Mouse (Mus musculus) right cerebral cortex, adult 2 months (tissue): ENCODE data around the gene Ccnh.
A peak's percentile ranks its signal among the peaks of the same experiment; 100 is the strongest.
"Not testable (repeated sequence)": the region's sequence is repeated elsewhere in the genome, so short reads cannot be mapped to it uniquely, and the experiment has no call there.

ENCODE experiments used
- DNase-seq, 2 experiments: peaks; one replicate each; pipeline ENCODE4 v3.0.0; 2021 to 2022; ENCODE audit warnings: low spot score in 2 of 2

Gene Ccnh

DNA sequence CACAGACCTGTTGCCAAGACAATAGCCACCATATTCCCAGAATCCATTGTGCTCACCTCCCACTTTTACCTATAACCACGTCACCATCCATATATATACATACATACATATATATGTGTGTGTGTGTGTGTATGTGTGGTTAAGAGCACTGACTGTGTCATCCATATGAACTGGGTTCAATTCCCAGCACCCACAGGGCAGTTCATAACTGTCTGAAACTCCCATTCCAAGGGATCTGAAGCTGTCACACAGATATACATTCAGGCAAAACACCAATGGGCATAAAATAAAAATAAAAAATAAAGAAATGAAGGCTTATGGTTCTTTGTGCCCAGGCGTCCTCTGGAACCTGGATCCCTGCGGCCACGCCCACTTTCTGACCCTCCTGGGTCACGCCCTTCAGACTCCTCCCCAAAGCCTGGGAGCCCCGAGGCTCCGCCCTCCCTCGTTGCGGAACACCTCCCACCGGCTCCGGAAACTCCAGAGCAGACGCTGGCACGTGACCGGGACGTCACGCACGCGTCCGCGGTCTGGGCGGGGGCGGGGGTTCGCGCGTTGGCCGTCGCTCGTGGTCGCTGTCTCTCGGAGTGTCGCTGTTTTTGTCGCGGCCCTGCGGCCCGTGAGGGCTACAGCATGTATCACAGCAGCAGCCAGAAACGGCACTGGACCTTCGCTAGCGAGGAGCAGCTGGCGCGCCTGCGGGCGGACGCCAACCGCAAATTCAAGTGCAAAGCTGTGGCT lies at the start of gene Ccnh:
Ccnh (plus strand) TSS at position 506 of the 741 bp plus-strand sequence.
- peak; percentile 94 to 95 for DNase-seq

DNA sequence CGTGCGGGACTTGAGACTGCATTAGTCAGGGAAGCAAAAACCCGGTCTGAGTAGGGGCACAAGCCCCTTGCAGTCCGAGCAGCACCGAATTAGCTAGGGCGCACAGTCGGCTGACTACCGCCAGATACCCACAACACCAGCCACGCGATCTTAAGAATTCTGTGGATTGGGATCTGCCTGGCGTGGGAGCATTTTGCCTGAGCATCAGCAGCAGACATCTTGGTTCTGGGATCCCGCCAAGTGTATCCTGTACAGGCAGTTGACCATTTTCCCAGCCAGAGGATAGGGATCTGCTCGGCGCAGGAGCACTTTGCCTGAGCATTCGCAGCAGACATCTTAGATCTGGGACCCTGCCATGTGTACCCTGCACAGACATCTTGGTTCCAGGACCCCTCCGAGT lies 45.8 kb upstream of the Ccnh start:
- not testable (repeated sequence) for DNase-seq

GRCm38 (mm10) chr13:85146471-85146870 lies 42.7 kb upstream of the Ccnh start:
- DNase-seq: no peak

DNA sequence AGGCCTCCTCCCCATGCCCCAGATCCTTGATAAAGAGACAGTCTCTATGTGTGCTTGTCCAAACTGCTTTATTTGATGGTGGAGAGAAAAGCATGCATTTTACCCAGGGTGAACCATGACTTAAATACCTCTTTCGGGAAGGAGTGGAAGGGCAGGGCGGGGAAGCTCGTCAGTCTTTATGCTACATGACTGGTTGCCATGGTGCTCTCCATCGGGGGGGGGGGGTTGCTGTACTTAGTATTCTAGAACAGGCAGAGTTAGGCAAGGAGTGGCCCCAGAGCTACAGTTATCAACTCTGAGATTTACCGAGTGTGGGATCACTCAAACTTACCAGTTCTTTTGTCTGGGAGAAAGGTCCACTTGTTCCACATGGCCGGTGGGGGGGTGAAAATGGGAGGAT lies 34.5 kb upstream of the Ccnh start:
- no peak for DNase-seq

- DNase-seq: no peak
These were observed 29.2 kb upstream of the Ccnh start for GRCm38 (mm10) chr13:85159971-85160370.

DNA sequence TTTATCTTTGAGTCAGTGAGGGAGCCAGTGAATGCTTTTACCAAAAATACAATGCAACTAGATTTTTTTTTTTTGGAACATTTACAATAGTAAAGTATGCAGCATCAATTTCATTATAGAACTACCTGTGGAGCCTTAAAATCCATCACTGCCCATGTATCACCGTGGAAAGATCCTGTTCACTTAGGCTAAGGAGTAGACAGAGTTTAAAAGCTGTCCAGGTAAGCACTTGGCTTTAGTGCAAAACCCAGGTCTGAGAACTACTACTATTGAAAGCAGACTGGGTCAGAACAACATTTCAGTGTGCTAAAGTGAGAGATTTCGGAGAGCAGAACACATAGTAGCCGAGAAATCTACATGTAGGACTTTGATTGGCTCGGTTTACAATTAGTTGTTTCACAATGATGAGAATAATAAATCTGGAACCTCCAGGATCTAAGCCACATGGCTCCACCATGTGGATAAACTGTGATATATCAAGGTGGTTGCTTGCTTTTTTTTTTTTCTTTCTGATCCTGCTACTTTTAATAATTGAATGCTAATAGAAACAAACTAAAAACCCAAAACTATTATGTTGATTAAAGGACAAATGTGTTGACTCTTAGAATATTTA lies 24.6 kb upstream of the Ccnh start:
- DNase-seq: peak; percentile 14 to 29

DNA sequence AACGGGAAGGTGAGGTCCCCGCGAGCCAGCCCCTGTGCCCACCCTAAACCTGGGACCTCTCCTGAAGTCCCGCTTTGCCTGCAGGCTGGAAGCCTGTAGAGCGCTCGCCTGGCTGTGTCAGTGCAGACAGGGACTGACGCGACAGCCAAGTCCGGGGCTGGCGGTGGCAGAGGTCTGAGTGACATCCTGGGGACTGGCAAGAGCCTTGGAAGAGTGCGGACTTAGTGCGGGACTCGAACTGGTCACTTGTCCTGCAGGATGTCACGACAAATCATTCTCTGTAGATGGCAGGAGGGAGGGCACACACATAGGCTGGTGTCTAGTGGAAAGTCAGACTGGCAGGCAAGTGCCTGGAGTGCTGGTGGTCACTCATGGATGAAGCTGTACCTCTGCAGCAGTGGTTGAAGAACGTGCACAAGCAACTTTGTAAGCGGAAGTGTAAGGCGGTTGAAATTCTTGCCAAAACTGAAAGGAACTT lies 475 bp downstream of the Ccnh start:
- DNase-seq: no peak

- no peak for DNase-seq
These were observed 2.0 kb downstream of the Ccnh start for GRCm38 (mm10) chr13:85191253-85191652.

GRCm38 (mm10) chr13:85207493-85207892 lies 18.3 kb downstream of the Ccnh start:
- DNase-seq: no peak

DNA sequence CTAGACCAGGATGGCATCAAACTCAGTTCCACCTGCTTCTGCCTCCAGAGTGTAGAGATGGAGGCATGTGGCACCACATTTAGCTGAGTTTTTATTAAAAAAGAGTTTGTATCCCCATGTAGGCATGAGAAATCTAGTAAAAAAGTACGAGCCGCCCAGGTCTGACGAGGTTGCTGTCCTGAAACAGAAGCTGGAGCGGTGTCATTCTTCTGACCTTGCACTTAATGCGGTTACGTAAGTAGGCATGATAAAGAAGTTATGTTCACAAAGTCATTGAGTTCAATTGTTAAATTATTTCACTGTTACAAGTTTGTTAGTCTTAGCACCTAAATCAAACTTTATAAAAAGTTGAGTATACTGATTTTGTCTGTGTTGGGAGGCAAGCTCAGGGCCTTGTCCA lies 19.4 kb downstream of the Ccnh start:
- no peak for DNase-seq

DNA sequence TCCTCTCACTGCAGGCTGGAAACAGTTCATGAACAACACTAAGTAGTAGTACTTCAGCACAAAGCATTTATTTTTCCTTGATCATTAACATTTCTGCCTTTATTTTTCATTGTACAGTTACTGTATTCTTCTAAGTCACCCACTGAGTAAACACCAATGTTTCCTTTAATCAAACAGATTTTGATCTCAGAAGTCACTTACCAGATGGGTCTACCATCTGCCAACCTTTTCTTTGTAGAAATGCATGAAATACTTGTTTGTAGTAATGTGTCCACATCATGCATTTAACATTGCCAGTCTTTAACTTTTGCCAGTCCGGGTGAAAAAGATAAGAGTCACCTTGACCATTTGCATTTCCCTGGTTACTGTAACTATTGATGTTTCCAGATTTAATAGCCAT lies 21.1 kb downstream of the Ccnh start:
- no peak for DNase-seq

- DNase-seq: no peak
These were observed 29.4 kb downstream of the Ccnh start for GRCm38 (mm10) chr13:85218656-85219055.

GRCm38 (mm10) chr13:85238760-85239159 lies 49.6 kb downstream of the Ccnh start:
- no peak for DNase-seq
